Mouse (Mus musculus): ENCODE results near the gene Hopx.
A peak's percentile ranks its signal among the peaks of the same experiment; 100 is the strongest.
"Not testable (repeated sequence)": the region's sequence is repeated elsewhere in the genome, so short reads cannot be mapped to it uniquely, and the experiment has no call there.

The Hopx gene

DNA sequence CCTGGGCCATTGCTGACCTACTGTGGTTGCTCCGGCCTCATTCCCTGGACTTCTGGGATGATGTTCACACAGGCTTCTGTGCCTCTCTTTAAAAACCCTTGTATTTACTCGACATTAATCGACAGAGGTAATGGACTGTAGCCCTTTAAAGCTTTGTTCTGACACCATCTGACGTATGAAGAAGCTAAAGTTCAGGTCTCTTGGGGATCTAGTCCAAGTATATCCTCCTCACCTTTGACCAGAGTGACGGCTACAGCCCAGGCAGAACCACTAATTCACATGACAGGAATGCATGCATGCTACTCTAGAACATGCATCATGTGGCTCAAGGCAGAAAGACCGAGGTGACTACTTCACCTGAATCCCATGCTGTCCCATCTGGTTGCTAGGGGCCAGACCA is 14.2 kb downstream of the Hopx start:
- no peak for DNase-seq (ENCODE audit: low read depth in 2 of 2, low spot score in 2 of 2)

DNA sequence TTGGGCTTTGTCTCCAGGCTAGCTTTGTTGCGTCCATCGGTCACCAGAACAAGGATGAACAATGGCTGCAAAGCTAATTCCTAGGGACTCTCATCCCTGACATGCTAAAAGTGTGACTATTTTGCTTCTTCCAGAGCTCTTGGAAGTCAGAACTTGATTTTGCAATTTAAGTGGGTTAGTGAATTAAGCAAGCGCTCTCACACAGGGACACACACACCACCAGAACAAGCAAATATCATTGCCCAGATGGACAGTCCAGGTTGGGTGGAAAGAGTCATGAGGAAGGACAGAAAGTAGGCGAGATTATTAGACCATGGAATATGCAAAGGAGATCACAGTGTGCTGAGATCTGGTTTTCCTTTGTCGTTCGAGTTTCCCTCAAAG is 14.9 kb downstream of the Hopx start:
- DNase-seq (ENCODE audit: low read depth in 2 of 2, low spot score in 2 of 2): no peak

DNA sequence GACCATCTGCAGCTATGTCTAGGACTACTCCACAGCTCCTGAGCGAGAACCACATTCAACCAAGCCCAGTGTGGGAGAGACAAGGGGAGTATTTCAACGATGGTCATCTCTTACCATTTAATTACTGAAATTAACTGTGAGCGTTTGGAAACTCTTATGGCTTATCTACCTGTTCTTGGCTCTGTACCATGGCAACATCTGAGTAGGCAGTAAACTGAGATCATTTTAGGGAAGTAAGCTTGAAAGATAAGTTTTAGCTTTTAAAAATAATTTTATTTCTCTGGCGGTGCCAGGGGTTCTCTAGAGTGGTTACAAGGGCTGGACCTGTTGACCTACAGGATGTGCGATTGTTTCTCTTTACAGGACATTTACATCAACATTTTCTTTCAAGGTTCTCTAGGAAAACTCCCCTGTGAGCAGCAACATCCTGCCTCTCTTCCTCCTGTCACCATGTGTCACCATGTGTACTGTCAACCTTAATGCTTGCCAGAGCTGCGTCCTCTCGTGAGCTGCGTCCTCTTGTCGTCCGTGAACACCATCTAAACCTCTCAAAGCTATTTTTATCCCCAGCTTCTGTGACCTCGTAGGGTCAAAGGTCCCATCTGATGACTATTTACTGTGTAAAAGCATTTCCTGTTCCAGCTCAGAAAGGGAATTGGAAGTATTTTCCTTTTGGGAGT is 15.5 kb downstream of the Hopx start:
- DNase-seq (ENCODE audit: low read depth in 2 of 2, low spot score in 2 of 2): no peak

DNA sequence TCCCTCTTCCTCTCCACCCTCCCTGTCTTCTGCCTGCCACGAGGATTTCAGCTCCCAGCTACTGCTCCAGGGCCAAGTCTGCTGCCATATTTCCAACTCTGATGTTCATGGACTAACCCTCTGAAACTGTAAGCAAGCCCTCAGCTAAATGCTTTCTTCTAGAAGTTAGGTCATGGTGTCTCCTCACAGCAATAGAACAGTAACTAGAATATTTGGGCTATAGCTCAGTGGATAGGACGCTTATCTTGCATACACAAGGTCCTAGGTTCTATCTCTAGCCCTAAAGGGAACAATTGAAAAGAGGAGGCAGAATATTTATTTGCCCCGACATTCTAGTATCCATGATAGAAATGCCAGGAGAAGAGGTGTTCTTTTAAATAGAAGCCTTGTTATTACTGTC is 16.0 kb downstream of the Hopx start:
- no peak for DNase-seq (ENCODE audit: low read depth in 2 of 2, low spot score in 2 of 2)

DNA sequence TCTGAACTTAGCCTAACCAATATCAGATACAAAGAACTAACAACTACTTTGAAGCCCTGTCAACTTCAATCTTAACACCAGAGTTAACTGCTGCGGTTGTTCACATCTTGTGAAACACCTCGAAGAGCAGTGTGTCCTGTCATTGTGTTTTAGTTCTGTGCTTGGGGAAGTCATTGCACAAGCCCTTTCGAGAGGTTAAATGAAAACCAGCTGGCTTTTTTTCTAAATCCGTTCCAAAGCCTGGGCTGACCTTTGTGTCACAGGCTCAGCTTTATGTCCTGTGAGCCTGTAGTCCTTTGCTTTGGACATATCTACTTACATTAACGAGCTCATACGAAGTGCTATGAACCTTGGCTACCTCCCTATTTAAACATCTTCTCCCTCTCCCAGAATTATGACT is 17.2 kb downstream of the Hopx start:
- no peak for DNase-seq (ENCODE audit: low read depth in 2 of 2, low spot score in 2 of 2)

DNA sequence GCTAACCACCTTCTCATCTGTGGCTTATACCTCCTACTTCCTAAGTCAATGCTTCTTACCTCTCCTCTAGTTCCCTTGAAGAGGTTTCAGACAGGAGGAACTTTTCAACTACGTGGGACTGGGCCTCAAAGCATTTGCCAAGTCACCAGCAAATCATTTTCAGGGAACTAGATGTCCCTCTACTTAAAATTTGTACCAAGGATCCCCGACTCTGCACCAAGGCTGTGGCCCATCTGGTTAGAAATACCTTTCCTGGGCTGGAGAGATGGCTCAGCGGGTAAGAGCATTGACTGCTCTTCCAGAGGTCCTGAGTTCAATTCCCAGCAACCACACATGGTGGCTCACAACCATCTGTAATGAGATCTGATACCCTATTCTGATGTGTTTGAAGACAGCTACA is 18.7 kb downstream of the Hopx start:
- not testable (repeated sequence) for DNase-seq (ENCODE audit: low read depth in 2 of 2, low spot score in 2 of 2)

DNA sequence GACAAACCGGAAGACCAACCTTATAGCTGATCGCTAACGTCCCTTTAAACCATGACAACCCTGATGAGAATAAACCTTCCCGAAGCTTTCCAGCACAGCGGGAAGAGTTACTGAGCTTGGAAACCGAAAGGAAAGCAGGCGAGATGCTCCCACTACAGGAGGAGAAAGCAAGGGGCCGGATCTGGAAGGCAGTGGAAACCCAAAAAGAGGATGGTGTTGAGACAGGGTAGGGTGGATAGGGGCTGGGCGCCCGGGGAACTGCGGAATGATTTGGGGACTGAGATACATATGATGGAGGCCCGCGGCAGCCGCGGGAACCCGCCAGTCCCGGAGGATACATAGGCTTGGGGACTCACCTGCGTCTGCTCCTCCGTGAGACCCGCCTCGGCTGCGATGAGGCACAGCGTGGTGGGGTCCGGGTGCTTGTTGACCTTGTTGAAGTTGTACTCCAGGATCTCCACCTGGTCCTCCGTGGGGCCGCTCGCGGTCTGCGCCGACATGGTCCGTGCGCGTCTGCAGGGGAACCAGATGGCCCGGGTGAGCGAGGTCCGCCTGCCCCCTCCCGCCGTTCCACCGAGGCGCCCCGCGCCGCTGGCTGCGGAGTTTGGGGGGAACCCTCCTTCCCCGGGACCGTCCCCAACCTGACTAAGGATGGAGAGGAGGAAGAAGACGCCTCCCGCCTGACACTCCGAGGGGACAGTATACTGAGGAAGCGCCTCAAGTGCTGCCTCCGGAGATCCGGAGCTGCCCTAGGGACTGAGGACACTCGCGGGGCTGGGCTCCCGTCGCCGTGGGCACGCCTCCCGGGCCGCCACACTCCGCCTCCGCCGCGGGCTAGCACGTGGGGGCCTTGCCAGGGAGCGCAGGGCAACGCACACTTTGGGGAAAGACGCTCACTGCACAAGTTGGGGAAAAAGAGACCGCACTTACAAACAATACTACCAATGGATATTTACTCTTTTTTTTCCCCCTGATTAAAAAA is 20.1 kb downstream of the Hopx start:
- peak; percentile 52 to 58 for DNase-seq (ENCODE audit: low read depth in 2 of 2, low spot score in 2 of 2)

DNA sequence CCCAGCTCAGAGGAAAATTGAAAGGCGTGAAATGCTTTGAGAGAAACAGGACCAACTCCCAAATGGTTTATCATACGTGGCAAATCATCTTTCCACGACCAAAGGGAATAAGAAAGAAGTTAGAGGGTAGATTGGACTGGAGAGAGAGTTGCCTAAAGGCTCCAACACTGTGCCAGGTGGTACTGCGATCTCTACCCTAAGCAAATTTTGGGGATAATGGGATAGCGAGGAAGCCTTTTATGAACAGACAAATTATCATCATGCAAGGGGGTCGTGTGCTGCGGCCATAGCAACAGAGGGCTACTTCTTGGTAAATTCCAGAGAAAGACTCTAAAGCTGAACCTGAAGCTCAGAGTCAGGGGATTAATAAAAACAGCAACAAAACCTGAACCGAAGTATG is 21.0 kb downstream of the Hopx start:
- DNase-seq (ENCODE audit: low read depth in 2 of 2, low spot score in 2 of 2): no peak

DNA sequence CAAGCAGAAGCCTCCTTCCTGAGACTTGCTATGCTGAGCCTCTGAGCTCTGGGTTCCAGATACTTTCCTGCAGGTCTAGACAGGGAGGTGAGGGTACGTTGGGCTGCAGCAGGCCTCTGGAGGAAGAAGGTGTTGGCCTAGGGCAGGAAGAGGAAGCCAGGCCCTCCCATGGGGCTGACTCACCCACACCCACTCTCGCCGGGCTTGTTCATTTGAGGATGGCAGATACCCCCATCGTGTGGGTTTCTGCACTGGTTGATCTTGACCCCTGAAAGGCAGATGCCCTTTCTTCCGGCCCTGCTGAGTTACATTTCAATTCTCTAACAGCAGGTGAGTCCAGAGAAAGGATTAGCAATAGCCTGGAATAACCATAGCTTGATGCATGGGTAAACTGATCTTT is 22.4 kb downstream of the Hopx start:
- DNase-seq (ENCODE audit: low read depth in 2 of 2, low spot score in 2 of 2): peak in 1 of 2 experiments; percentile 17

DNA sequence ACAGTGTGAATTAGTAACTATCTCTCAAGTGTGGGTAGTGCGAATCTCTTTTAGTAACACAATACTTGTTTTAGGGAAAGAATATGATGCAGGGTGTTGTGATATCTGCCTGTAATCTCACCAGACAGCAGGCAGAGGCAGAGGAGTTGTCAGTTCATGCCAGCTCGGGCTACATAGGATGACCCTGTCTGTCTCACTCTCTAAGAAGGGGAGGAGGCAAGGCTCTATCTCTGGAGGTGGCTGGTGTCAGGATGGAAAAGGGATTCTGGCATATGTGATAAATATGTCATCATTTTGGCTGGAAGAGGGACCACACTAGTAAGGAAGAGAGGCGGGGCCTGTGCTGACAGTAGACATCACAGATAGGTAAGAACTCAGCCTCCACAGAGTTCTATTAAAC is 23.0 kb downstream of the Hopx start:
- no peak for DNase-seq (ENCODE audit: low read depth in 2 of 2, low spot score in 2 of 2)

DNA sequence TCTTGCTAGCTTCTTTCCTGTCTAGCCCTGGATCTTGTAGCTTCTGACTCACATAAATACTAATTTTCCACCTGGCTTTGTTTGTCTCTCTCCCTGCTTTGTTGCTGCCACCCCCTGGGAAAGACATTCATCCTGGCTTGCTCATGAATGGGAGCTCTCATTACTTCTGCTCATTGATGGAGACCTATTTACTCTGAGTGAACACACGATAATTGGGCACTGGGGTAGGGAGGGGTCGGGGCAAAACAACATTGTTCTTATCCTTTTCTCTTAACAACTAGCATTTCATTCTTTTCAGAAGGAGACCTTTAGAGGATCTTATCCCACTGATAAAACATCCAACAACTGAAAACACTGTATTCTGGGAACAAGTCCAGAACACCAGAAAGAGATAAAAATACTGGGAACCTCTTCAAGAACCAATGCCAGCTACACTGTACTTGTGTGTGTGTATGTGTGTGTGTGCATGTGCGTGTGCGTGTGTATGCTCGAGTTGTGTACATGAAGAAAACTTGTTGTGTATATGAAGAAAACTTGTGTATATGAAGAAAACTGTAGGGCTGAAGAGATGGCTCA is 24.3 kb downstream of the Hopx start:
- no peak for DNase-seq (ENCODE audit: low read depth in 2 of 2, low spot score in 2 of 2)

DNA sequence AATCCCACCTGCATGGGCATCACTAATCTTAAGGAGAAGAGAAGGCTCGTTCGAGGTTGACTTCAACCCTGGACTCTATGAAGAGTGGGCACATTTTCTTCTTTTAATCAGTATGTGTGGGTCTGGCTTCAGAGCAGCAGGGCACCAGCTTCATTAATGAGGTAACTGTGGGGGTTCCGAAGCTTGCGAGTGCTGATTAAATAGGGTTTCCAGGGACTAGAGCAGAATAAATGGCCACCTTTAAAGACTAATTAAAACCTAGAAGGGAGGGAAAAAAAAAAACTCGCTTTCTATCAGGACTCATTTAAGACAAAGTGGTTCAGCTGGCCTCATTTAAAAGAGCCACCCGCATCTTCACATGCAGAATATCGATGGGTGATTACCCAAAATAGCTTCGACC is 25.0 kb downstream of the Hopx start:
- no peak for DNase-seq (ENCODE audit: low read depth in 2 of 2, low spot score in 2 of 2)

DNA sequence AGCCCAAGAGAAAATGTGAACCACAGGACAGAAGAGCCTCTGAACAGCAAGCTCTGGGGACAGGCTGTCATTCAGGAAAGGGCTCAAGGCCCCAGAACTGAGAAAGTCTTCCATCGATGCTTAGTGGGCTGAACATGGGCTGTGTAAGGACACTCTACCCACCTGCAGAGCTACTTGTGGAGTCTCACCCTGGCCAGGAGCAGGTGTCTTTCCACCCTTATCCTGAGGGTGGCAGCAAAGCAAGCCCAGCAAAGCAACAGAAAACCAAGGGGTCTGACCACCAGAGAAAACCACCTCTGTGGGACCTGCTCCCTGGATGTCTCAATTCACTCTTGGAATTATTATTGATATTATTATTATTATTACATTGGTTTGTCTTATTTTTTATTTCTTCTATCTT is 25.6 kb downstream of the Hopx start:
- DNase-seq (ENCODE audit: low read depth in 2 of 2, low spot score in 2 of 2): peak; percentile 55 to 60

DNA sequence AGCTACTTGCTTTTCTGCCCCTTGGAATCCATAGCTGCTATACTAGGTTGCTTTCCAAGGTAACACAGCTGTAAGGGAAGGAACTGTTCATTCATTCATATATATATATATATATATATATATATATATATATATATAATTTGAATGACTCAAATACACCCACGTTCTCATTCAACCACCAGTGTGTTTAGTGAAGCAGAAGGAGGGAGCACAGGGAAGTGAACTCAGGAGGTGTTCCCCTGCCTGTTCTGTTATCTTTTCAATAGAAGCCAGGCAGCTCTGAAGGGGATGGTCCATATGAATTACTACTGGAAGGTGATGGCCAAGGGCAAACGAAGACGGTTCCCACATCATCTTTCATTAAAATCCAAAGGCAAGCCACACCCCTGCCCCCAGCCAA is 27.8 kb downstream of the Hopx start:
- no peak for DNase-seq (ENCODE audit: low read depth in 2 of 2, low spot score in 2 of 2)

DNA sequence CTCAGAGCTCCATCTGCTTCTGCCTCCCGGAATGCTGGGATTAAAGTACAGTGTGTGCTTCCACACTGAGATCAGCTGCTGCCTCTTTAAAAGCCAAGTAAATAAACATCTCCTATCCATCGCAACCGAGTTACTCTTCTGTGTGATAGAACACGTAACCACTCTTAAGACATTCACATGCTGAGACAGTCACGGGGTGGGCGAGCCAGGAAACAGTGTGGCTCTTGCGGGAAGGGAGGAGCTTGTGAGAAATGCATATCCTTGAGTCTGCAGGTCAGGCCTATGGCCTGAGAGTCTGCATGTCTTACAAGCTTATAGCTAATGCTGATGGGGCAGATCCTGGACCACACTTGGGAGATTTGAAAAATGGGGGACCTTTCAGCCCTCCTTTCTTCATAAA is 28.4 kb downstream of the Hopx start:
- DNase-seq (ENCODE audit: low read depth in 2 of 2, low spot score in 2 of 2): no peak

DNA sequence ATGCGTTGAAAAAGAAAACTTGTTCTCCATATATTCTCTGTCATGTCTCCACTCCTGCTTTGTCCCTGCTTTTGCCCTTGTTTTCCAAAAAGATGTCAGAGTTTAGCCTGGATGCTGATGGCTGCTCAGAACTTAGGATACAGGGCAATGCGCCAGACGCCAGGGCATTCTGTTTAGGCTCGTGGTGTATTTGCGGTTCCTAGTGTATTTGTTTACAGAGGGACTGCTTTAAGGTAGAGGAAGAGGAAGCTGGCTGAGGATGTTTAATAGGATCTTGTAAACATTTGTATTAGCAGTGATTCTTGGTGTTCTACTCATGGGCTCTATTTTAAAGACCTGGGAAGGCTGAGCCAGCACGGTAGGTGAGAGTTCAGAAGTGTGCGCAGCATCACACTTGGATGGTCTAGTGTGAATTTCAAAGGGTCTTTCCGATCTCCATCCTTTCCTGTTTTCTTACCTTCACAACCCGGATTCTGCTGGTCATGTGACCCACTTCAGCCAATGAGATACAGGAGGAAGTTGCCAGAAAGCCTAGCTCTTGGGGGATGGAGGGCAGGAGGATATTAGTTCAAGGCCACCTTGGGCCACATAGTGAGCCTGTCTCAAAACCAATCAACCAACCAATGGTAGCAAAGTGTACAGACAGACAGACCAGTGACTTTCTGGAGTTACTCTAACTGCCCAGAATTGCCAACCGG is 29.0 kb downstream of the Hopx start:
- DNase-seq (ENCODE audit: low read depth in 2 of 2, low spot score in 2 of 2): no peak

DNA sequence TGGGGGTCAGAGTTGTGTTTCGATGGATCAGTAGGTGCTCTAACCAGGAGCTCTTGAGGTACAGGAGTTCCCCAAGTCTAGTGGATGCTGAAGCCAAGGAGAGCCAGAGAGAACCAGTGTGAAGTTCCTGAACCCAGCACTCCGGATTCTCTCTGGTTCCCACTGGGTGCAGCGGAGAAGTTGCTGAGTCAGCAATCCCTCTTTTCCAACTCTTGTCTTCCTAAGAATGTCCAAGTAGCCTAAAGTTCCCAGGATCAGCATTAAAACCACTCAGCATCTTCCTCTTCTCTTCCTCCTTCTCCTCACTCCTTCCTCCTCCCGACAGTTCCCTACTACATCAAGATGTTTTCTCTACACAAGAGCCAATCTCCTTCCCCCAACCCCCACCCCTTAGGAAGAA is 30.5 kb downstream of the Hopx start:
- no peak for DNase-seq (ENCODE audit: low read depth in 2 of 2, low spot score in 2 of 2)

DNA sequence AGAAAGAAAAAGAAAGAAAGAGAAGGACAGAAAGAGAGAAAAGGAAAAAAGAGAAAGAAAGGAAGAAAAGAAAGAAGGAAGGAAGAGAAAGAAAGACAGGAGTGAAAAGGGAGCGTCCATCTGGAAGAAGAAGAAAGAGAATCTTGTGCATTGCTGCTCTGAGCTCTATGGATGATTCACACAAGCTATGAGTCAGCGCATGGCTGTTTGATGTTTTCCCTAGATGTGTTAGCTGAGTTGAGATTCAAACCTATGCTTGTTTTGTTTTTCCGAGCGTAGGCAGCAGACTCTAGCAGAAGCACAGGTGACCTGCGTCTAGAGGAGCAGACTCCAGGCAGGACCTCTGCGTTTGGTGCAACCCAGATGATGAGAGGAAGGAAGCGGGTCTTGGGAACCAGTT is 32.2 kb downstream of the Hopx start:
- DNase-seq (ENCODE audit: low read depth in 2 of 2, low spot score in 2 of 2): no peak

DNA sequence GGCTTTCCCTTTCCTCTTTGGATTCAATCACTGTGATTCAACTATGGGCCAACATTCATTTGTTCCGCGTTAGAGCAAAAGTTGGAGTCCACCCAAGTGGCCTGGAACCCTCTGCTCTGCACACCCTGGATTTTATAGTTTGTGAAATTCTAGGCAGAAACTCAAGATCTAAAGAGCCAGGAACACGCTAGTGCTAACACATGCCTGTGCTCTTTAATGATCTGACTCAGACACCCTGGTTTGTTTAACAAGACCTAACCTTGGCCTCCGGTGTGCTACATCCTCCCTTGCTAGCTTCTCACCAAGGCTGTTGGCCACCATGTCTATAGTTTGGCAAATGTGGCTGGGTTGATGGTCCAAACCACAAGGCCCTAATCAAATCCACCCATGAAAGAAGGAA is 34.2 kb downstream of the Hopx start:
- no peak for DNase-seq (ENCODE audit: low read depth in 2 of 2, low spot score in 2 of 2)

DNA sequence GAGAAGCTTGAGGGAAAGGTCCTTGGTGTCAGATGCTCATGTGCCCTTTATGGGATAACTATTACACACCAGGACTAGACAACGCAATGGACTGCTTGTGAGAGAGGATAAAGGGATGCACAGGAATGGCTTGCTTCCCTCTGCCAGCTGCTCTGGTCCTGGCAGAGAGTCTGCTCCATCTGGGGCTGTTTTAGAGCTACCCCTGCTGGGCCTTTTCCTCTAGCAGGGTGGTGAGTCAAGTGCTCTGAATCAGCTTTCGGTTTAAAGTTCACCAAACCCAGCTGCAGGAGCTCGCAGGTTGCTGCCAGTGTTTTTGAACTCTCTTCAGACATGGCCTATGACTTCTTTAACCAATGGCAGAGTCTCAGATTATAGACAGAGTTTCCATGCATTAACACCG is 39.0 kb downstream of the Hopx start:
- DNase-seq (ENCODE audit: low read depth in 2 of 2, low spot score in 2 of 2): no peak

DNA sequence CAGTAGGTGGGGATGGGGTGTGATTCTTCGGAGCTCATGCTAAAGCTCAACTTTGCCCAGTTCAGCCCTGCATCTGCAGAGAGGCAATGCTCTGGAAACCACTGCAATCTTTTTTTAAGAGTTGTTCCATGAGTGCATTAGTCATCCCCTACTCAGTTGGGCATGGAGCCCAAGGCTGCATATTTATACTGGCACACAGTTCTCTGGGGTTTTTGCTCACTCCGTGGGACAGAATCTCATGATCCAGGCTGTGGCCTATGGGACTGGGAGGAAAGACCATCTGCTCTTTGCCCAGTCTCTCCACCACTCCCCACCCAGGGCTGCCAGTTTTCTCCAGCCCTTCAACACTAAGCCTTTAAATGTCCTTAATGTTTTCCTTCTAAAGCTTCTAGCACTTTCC is 40.0 kb downstream of the Hopx start:
- no peak for DNase-seq (ENCODE audit: low read depth in 2 of 2, low spot score in 2 of 2)

DNA sequence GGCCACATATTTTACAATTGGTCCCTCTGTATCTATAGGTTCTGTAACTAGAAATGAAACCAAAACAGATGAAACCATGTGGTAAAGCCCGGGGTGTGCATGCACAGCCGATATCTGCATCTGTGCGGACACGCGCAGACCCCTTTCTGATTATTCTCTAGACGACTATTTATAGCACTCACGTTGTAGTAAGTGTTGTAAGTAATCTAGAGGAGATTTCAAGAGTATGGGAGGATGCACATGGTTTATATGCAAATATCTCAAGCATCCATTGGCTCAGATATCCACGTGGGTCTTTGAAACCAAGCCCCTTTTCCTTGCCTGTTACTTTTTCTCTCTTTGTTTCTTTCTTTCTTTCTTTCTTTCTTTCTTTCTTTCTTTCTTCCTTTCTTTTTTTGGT is 41.1 kb downstream of the Hopx start:
- no peak for DNase-seq (ENCODE audit: low read depth in 2 of 2, low spot score in 2 of 2)

Data from CD8-positive naive resting alpha-beta T cell, adult 2 months (primary cell).